Mouse (Mus musculus) MEL (cell line): ENCODE results near the gene 9930111J21Rik2. TPM values are rescaled to one million over a fixed set of nuclear protein-coding genes. Genes with fewer than 3 reads are reported as not detected.

Experiments
- DNase-seq: peaks from one replicate; pipeline ENCODE4 v3.0.0; 2011; ENCODE audit warnings: low read depth, low spot score
- H3K27ac ChIP-seq: 2 replicates; pipeline ENCODE4 v1.5.1; 2012; ENCODE audit warnings: low read depth, mild to moderate bottlenecking, control low read depth, low read length, moderate library complexity; ENCODE audit not compliant: control insufficient read depth
- H3K27me3 ChIP-seq, 2 experiments: fragments of 150-350 bp in 1 of 2; sonication (generic) in 1 of 2; 2 replicates each; pipeline ENCODE4 v1.6.1; 2012; ENCODE audit warnings: low read length in 2 of 2, mild to moderate bottlenecking in 2 of 2, improper control_type of control experiment in 1 of 2, moderate library complexity in 1 of 2; ENCODE audit not compliant: insufficient read depth in 2 of 2, control insufficient read depth in 1 of 2
- H3K36me3 ChIP-seq, 2 experiments: 2 replicates each; pipeline ENCODE4 v1.6.1; 2012 to 2014; ENCODE audit warnings: low read length in 2 of 2, improper control_type of control experiment in 1 of 2, inconsistent platforms in 1 of 2, mild to moderate bottlenecking in 1 of 2; ENCODE audit not compliant: insufficient read depth in 2 of 2, control insufficient read depth in 1 of 2
- H3K4me1 ChIP-seq, 2 experiments: fragments of 150-350 bp in 1 of 2; sonication (generic) in 1 of 2; 2 replicates each; pipeline ENCODE4 v1.6.1; 2012; ENCODE audit warnings: low read length in 2 of 2, improper control_type of control experiment in 1 of 2, mild to moderate bottlenecking in 1 of 2; ENCODE audit not compliant: insufficient read depth in 2 of 2, control insufficient read depth in 1 of 2
- H3K4me3 ChIP-seq, 2 experiments: fragments of 150-350 bp in 1 of 2; sonication (generic) in 1 of 2; 2 replicates each; pipeline ENCODE4 v1.5.1; 2012; ENCODE audit warnings: low read depth in 2 of 2, low read length in 2 of 2, mild to moderate bottlenecking in 2 of 2, moderate library complexity in 2 of 2, control low read depth in 1 of 2, improper control_type of control experiment in 1 of 2; ENCODE audit not compliant: control insufficient read depth in 1 of 2, insufficient read depth in 1 of 2
- H3K79me2 ChIP-seq: 2 replicates; pipeline ENCODE4 v1.6.1; 2012; ENCODE audit warnings: mild to moderate bottlenecking, low read length, moderate library complexity; ENCODE audit not compliant: control insufficient read depth, poor library complexity, insufficient read depth
- H3K9ac ChIP-seq: 2 replicates; pipeline ENCODE4 v1.6.1; 2012; ENCODE audit warnings: low read depth, mild to moderate bottlenecking, control low read depth, low read length, moderate library complexity; ENCODE audit not compliant: control insufficient read depth, poor library complexity, severe bottlenecking
- H3K9me3 ChIP-seq: fragments of 150-350 bp; sonication (generic); replicated peaks from 2 replicates; pipeline ENCODE4 v1.6.1; 2012; ENCODE audit warnings: mild to moderate bottlenecking, low read length, improper control_type of control experiment, moderate library complexity; ENCODE audit not compliant: insufficient read depth
- CHD1 ChIP-seq: IDR thresholded peaks from 2 replicates; pipeline ENCODE4 v1.6.1; 2012; ENCODE audit warnings: low read depth, mild to moderate bottlenecking, inconsistent platforms, low read length, improper control_type of control experiment
- CHD2 ChIP-seq: IDR thresholded peaks from 2 replicates; pipeline ENCODE4 v1.6.1; 2011; ENCODE audit warnings: low read length, improper control_type of control experiment
- CTCF ChIP-seq, 3 experiments: IDR thresholded peaks in 2 of 3; conservative IDR thresholded peaks in 1 of 3; 2 replicates each; pipeline ENCODE4 v1.5.1; 2011 to 2012; ENCODE audit warnings: low read length in 3 of 3, low read depth in 2 of 3, mild to moderate bottlenecking in 2 of 3, improper control_type of control experiment in 1 of 3, inconsistent platforms in 1 of 3, mixed read lengths in 1 of 3, moderate library complexity in 1 of 3; ENCODE audit not compliant: control insufficient read depth in 1 of 3, insufficient read depth in 1 of 3, poor library complexity in 1 of 3, severe bottlenecking in 1 of 3
- ETS1 ChIP-seq: IDR thresholded peaks from 2 replicates; pipeline ENCODE4 v1.6.1; 2012; ENCODE audit warnings: low read depth, mild to moderate bottlenecking, inconsistent platforms, low read length, improper control_type of control experiment, moderate library complexity
- GABPA ChIP-seq: IDR thresholded peaks from 2 replicates; pipeline ENCODE4 v1.6.1; 2012; ENCODE audit warnings: low read depth, mild to moderate bottlenecking, inconsistent platforms, low read length, improper control_type of control experiment, moderate library complexity
- HCFC1 ChIP-seq: IDR thresholded peaks from 2 replicates; pipeline ENCODE4 v1.6.1; 2012; ENCODE audit warnings: low read depth, mild to moderate bottlenecking, inconsistent platforms, low read length, improper control_type of control experiment, moderate library complexity
- JUND ChIP-seq: IDR thresholded peaks from 2 replicates; pipeline ENCODE4 v1.6.1; 2011; ENCODE audit warnings: low read depth, mild to moderate bottlenecking, improper control_type of control experiment, low read length
- KAT2A ChIP-seq: conservative IDR thresholded peaks from 2 replicates; pipeline ENCODE4 v1.6.1; 2012; ENCODE audit warnings: low read depth, low read length, improper control_type of control experiment, inconsistent platforms
- MAFK ChIP-seq: IDR thresholded peaks from 2 replicates; pipeline ENCODE4 v1.6.1; 2011; ENCODE audit warnings: low read depth, mild to moderate bottlenecking, low read length, improper control_type of control experiment, borderline replicate concordance
- MEF2A ChIP-seq: IDR thresholded peaks from 2 replicates; pipeline ENCODE4 v1.6.1; 2014; ENCODE audit warnings: low read depth, mild to moderate bottlenecking, inconsistent platforms, low read length, improper control_type of control experiment; ENCODE audit not compliant: poor library complexity, insufficient replicate concordance, severe bottlenecking; ENCODE audit errors: extremely low read depth
- MXI1 ChIP-seq: IDR thresholded peaks from 2 replicates; pipeline ENCODE4 v1.6.1; 2011; ENCODE audit warnings: mild to moderate bottlenecking, low read depth, low read length, improper control_type of control experiment
- NELFE ChIP-seq: IDR thresholded peaks from 2 replicates; pipeline ENCODE4 v1.6.1; 2011; ENCODE audit warnings: low read depth, low read length, improper control_type of control experiment
- POLR2AphosphoS2 ChIP-seq: IDR thresholded peaks from 2 replicates; pipeline ENCODE4 v1.6.1; 2011; ENCODE audit warnings: low read length, improper control_type of control experiment
- SIN3A ChIP-seq: IDR thresholded peaks from 2 replicates; pipeline ENCODE4 v1.6.1; 2012; ENCODE audit warnings: low read length, improper control_type of control experiment, inconsistent platforms
- SMC3 ChIP-seq: IDR thresholded peaks from 2 replicates; pipeline ENCODE4 v1.6.1; 2011; ENCODE audit warnings: low read depth, low read length, improper control_type of control experiment
- TCF12 ChIP-seq: IDR thresholded peaks from 2 replicates; pipeline ENCODE4 v1.6.1; 2014; ENCODE audit warnings: low read depth, mild to moderate bottlenecking, inconsistent platforms, low read length, improper control_type of control experiment, moderate library complexity
- USF2 ChIP-seq, 2 experiments: IDR thresholded peaks; 2 replicates each; pipeline ENCODE4 v1.6.1; 2011 to 2012; ENCODE audit warnings: improper control_type of control experiment in 2 of 2, low read length in 2 of 2, borderline replicate concordance in 1 of 2, inconsistent platforms in 1 of 2, low read depth in 1 of 2, mild to moderate bottlenecking in 1 of 2; ENCODE audit not compliant: insufficient read depth in 1 of 2
- ZC3H11A ChIP-seq: IDR thresholded peaks from 2 replicates; pipeline ENCODE4 v1.6.1; 2012; ENCODE audit warnings: low read depth, mild to moderate bottlenecking, inconsistent platforms, low read length, improper control_type of control experiment
- ZNF384 ChIP-seq: IDR thresholded peaks from 2 replicates; pipeline ENCODE4 v1.6.1; 2012; ENCODE audit warnings: low read depth, mild to moderate bottlenecking, inconsistent platforms, low read length, improper control_type of control experiment
- polyA plus RNA-seq, 2 experiments: library from polyadenylated mRNA; stranded (reverse) in 1 of 2; unstranded in 1 of 2; fragments of >175 nt in 1 of 2; fragments of >200 nt in 1 of 2; gene quantifications; 2 replicates each; pipeline versions ENCODE4 v1.2.1 to v1.2.4; 2012; ENCODE audit warnings: low replicate concordance in 2 of 2, low read depth in 1 of 2; ENCODE audit not compliant: insufficient read length in 2 of 2, insufficient read depth in 1 of 2, missing spikeins in 1 of 2
- total RNA-seq: library from RNA; depleted of rRNA; stranded (reverse); fragments of 300-350 nt; gene quantifications from 2 replicates; pipeline ENCODE4 v1.2.3, GENCODE M21; 2012

Gene 9930111J21Rik2
- total and polyA plus RNA-seq, 3 experiments = 0.04 to 0.08 TPM; not detected in 1

DNA sequence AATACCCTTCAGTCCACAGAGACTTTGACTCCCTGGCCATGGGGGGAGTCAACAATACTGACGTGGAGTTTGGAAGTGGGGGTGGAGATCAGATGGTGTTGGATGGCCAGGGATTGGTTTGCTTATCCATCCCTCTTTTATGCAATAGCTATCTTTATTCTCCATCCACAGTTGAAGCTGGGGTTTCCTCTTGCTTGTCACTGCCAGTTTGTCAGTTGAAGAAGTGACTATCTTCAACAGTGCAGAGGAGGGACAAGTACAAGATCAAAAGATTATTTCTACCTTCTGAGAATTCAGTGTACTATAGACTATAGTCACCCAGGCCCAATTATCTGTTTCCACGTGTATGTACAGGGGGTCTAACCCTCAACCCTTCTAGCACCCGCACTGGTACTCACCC is 32.8 kb upstream of the 9930111J21Rik2 start (continued):
- TF ChIP-seq POLR2AphosphoS2 (peak; percentile 92; the same call in 1 of the 2 replicates), CTCF (IDR thresholded peaks at IDR 0.05 in 2 of 3, conservative IDR thresholded peaks at IDR 0.05 in 1 of 3; ENCODE audit: control insufficient read depth in 1 of 3, insufficient read depth in 1 of 3, low read depth in 2 of 3, low read length in 3 of 3, poor library complexity in 1 of 3, severe bottlenecking in 1 of 3) (no peak), TCF12 (peak; percentile 95), MXI1 (peak; percentile 91; the same call in 1 of the 2 replicates), KAT2A (peak; percentile 59), GABPA (no peak), ZC3H11A (no peak), CHD2 (peak; percentile 44; the same call in 1 of the 2 replicates), HCFC1 (peak; percentile 45; the same call in 1 of the 2 replicates), CHD1 (no peak), MEF2A (peak; percentile 62; the same call in 1 of the 2 replicates), ETS1 (peak; percentile 97), NELFE (peak; percentile 45), ZNF384 (0 out of 2 replicates have a peak, but pooled peaks have one; percentile 20), SIN3A (peak; percentile 98)
- TF ChIP-seq, all 39 proteins: peak for 27

DNA sequence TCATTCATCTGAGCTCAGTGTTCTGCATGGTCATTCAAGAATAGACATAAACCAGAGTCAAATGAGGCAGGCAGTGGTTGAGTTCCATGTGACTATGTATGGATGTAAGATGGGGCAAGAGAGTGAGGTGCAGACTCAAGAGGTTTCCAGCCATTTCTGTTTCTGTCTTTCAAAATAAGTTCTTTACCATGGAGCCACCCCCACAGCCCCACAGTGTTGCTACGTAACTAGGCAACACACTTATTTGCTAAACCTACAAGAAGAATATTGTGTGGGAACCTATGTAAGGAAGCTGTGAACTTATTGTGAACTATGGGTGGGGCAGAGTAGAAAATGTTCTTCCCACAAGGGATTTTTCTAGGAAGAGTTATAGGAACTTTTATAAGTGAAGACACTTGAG is 32.1 kb upstream of the 9930111J21Rik2 start:
- Histone ChIP-seq H3K36me3 (peaks cover 0 to 76% of the 10 kb centered on the region in 2 experiments; a peak in 3 of 4 replicates), H3K27me3 (no peaks in the 10 kb centered on the region), H3K4me1 (peaks cover 56 to 66% of the 10 kb centered on the region in 2 experiments), H3K27ac (peak overlapping the region; percentile 98), H3K4me3 (peak overlapping the region in 1 of 2 experiments; percentile 3; a peak in 2 of 4 replicates), H3K9ac (peak overlapping the region; percentile 55), H3K79me2 (peaks cover 21% of the 10 kb centered on the region), H3K9me3 (no peaks in the 10 kb centered on the region)
- DNase-seq = peak; percentile 74
- no peak for TF ChIP-seq MAFK
- no peak for TF ChIP-seq JUND
- TF ChIP-seq CHD1 = no peak
- TF ChIP-seq SMC3 = 0 out of 2 replicates have a peak, but pooled peaks have one; percentile 1
- TF ChIP-seq USF2 (IDR thresholded peaks at IDR 0.05; ENCODE audit: borderline replicate concordance in 1 of 2, insufficient read depth in 1 of 2, low read depth in 1 of 2, low read length in 2 of 2) = 0 out of 4 replicates have a peak, but pooled peaks of 1 of the 2 experiments have one; percentile 3
- 0 out of 2 replicates have a peak, but pooled peaks have one; percentile 8 for TF ChIP-seq ZC3H11A
- no peak for TF ChIP-seq ZNF384
